Mouse (Mus musculus) hindbrain, embryonic 15.5 days (tissue): ENCODE measurements at regions not wholly inside any gene's neighbourhood (a gene's known extent, or its start where the extent isn't known, plus 50 kb on each side); places are given as distances from the start of the nearest gene placed in this dataset.

Experiments
- ATAC-seq: fragments of 200-750 bp; cut with Nextera tagmentation; 2 replicates; pipeline ENCODE4 v1.8.0; 2017; ENCODE audit warnings: low read depth, moderate number of reproducible peaks, moderate TSS enrichment; ENCODE audit not compliant: low FRiP score
- H3K27ac ChIP-seq: fragments of 300-500 bp; sonication (generic); replicated peaks from 2 replicates; pipeline ENCODE4 v1.5.1; 2015; ENCODE audit warnings: mild to moderate bottlenecking, inconsistent platforms
- H3K27me3 ChIP-seq: fragments of 300-500 bp; sonication (generic); 2 replicates; pipeline ENCODE4 v1.6.1; 2015; ENCODE audit warnings: control low read depth, inconsistent platforms
- H3K36me3 ChIP-seq: fragments of 300-500 bp; sonication (generic); 2 replicates; pipeline ENCODE4 v1.6.1; 2015; ENCODE audit warnings: control low read depth, inconsistent platforms
- H3K4me1 ChIP-seq: fragments of 300-500 bp; sonication (generic); replicated peaks from 2 replicates; pipeline ENCODE4 v1.6.1; 2015; ENCODE audit warnings: control low read depth, inconsistent platforms
- H3K4me2 ChIP-seq: fragments of 300-500 bp; sonication (generic); 2 replicates; pipeline ENCODE4 v1.6.1; 2015; ENCODE audit warnings: moderate library complexity, mild to moderate bottlenecking, inconsistent platforms
- H3K4me3 ChIP-seq: fragments of 300-500 bp; sonication (generic); 2 replicates; pipeline ENCODE4 v1.5.1; 2015; ENCODE audit warnings: mild to moderate bottlenecking, inconsistent platforms
- H3K9ac ChIP-seq: fragments of 300-500 bp; sonication (generic); 2 replicates; pipeline ENCODE4 v1.6.1; 2015; ENCODE audit warnings: inconsistent platforms
- H3K9me3 ChIP-seq: fragments of 300-500 bp; sonication (generic); 2 replicates; pipeline ENCODE4 v1.6.1; 2016; ENCODE audit warnings: control low read depth, inconsistent platforms
- WGBS: fragments of 180-500 bp; shearing (Covaris S2); methylation state at CpG from one replicate; pipeline ENCODE4 v1.1.7; 2015; 5-methylcytosine and 5-hydroxymethylcytosine counted together

GRCm38 (mm10) chr10:67441243-67441642, 94.0 kb upstream of the Egr2 start:
- no peak for ATAC-seq
- Histone ChIP-seq H3K4me3 (no peak overlapping the region), H3K9ac (no peak overlapping the region), H3K9me3 (no peaks in the 10 kb centered on the region), H3K27ac (no peak overlapping the region), H3K4me2 (no peak overlapping the region), H3K36me3 (no peaks in the 10 kb centered on the region), H3K4me1 (no peaks in the 10 kb centered on the region), H3K27me3 (no peaks in the 10 kb centered on the region)
- 74% methylated on average over 7 of the region's 7 CpGs for WGBS

GRCm38 (mm10) chr10:67448875-67449274, 86.4 kb upstream of the Egr2 start:
- no peaks in the 10 kb centered on the region for H3K4me1 ChIP-seq
- no peak overlapping the region for H3K27ac ChIP-seq
- no peaks in the 10 kb centered on the region for H3K36me3 ChIP-seq
- no peak overlapping the region for H3K4me3 ChIP-seq
- no peaks in the 10 kb centered on the region for H3K27me3 ChIP-seq
- H3K9me3 ChIP-seq = no peaks in the 10 kb centered on the region
- ATAC-seq = no peak
- WGBS = 88% methylated on average over 6 of the region's 6 CpGs
- H3K9ac ChIP-seq = no peak overlapping the region
- no peak overlapping the region for H3K4me2 ChIP-seq

- no peaks in the 10 kb centered on the region for H3K4me1 ChIP-seq
- no peaks in the 10 kb centered on the region for H3K9me3 ChIP-seq
- H3K9ac ChIP-seq = no peak overlapping the region
- no peaks in the 10 kb centered on the region for H3K36me3 ChIP-seq
- no peaks in the 10 kb centered on the region for H3K27me3 ChIP-seq
- no peak overlapping the region for H3K4me3 ChIP-seq
- WGBS = 21% methylated on average over 7 of the region's 7 CpGs
- H3K27ac ChIP-seq = no peak overlapping the region
- H3K4me2 ChIP-seq = no peak overlapping the region
- no peak for ATAC-seq
Measured at GRCm38 (mm10) chr10:67454149-67454548, 81.1 kb upstream of the Egr2 start.

- H3K4me3 ChIP-seq = 0 out of 2 replicates have a peak overlapping the region, but pooled peaks have one; percentile 8
- H3K9ac ChIP-seq = no peak overlapping the region
- no peaks in the 10 kb centered on the region for H3K4me1 ChIP-seq
- WGBS = 31% methylated on average over 22 of the region's 22 CpGs
- no peak overlapping the region for H3K27ac ChIP-seq
- no peaks in the 10 kb centered on the region for H3K27me3 ChIP-seq
- no peaks in the 10 kb centered on the region for H3K9me3 ChIP-seq
- 0 out of 2 replicates have a peak, but pooled peaks have one; percentile 8 for ATAC-seq
- H3K36me3 ChIP-seq = no peaks in the 10 kb centered on the region
- peak overlapping the region; percentile 45 for H3K4me2 ChIP-seq
Measured at GRCm38 (mm10) chr10:67458447-67459272, 76.6 kb upstream of the Egr2 start.

- Histone ChIP-seq H3K27me3 (no peaks in the 10 kb centered on the region), H3K36me3 (no peaks in the 10 kb centered on the region), H3K4me2 (no peak overlapping the region), H3K4me3 (no peak overlapping the region), H3K4me1 (no peaks in the 10 kb centered on the region), H3K9ac (no peak overlapping the region), H3K9me3 (no peaks in the 10 kb centered on the region), H3K27ac (no peak overlapping the region)
- ATAC-seq = no peak
- WGBS = 93% methylated on average over 1 of the region's 1 CpGs
Measured at GRCm38 (mm10) chr10:67461321-67461720, 74.0 kb upstream of the Egr2 start.

GRCm38 (mm10) chr10:67461862-67462261, 73.4 kb upstream of the Egr2 start:
- H3K27ac ChIP-seq = no peak overlapping the region
- H3K27me3 ChIP-seq = no peaks in the 10 kb centered on the region
- no peak overlapping the region for H3K9ac ChIP-seq
- no peaks in the 10 kb centered on the region for H3K4me1 ChIP-seq
- H3K4me3 ChIP-seq = no peak overlapping the region
- 22% methylated on average over 1 of the region's 1 CpGs for WGBS
- H3K4me2 ChIP-seq = no peak overlapping the region
- no peak for ATAC-seq
- no peaks in the 10 kb centered on the region for H3K36me3 ChIP-seq
- H3K9me3 ChIP-seq = no peaks in the 10 kb centered on the region

GRCm38 (mm10) chr10:67468724-67469123, 66.6 kb upstream of the Egr2 start:
- Histone ChIP-seq H3K27me3 (no peaks in the 10 kb centered on the region), H3K36me3 (no peaks in the 10 kb centered on the region), H3K4me1 (0 out of 2 replicates have a peak, but pooled peaks cover 4% of the 10 kb centered on the region), H3K4me2 (no peak overlapping the region), H3K4me3 (no peak overlapping the region), H3K9ac (no peak overlapping the region), H3K27ac (no peak overlapping the region), H3K9me3 (no peaks in the 10 kb centered on the region)
- WGBS = 37% methylated on average over 8 of the region's 8 CpGs
- ATAC-seq = peak; percentile 19

GRCm38 (mm10) chr10:67473016-67473415, 62.3 kb upstream of the Egr2 start:
- Histone ChIP-seq H3K9me3 (no peaks in the 10 kb centered on the region), H3K4me2 (no peak overlapping the region), H3K4me3 (no peak overlapping the region), H3K27ac (no peak overlapping the region), H3K27me3 (no peaks in the 10 kb centered on the region), H3K4me1 (0 out of 2 replicates have a peak, but pooled peaks cover 4% of the 10 kb centered on the region), H3K36me3 (no peaks in the 10 kb centered on the region), H3K9ac (no peak overlapping the region)
- no peak for ATAC-seq
- WGBS = 96% methylated on average over 6 of the region's 6 CpGs

- Histone ChIP-seq H3K9me3 (no peaks in the 10 kb centered on the region), H3K9ac (no peak overlapping the region), H3K4me3 (no peak overlapping the region), H3K27ac (no peak overlapping the region), H3K27me3 (no peaks in the 10 kb centered on the region), H3K36me3 (no peaks in the 10 kb centered on the region), H3K4me2 (no peak overlapping the region), H3K4me1 (no peaks in the 10 kb centered on the region)
- no peak for ATAC-seq
- 79% methylated on average over 2 of the region's 2 CpGs for WGBS
Measured at GRCm38 (mm10) chr10:67474336-67474735, 60.9 kb upstream of the Egr2 start.

GRCm38 (mm10) chr10:67482268-67482667, 53.0 kb upstream of the Egr2 start:
- Histone ChIP-seq H3K36me3 (no peaks in the 10 kb centered on the region), H3K27ac (no peak overlapping the region), H3K4me1 (no peaks in the 10 kb centered on the region), H3K4me2 (peak overlapping the region; percentile 3; the same call in 1 of the 2 replicates), H3K9ac (no peak overlapping the region), H3K9me3 (0 out of 2 replicates have a peak, but pooled peaks cover 4% of the 10 kb centered on the region), H3K27me3 (no peaks in the 10 kb centered on the region), H3K4me3 (no peak overlapping the region)
- 57% methylated on average over 14 of the region's 14 CpGs for WGBS
- ATAC-seq = no peak

- Histone ChIP-seq H3K9ac (no peak overlapping the region), H3K27ac (no peak overlapping the region), H3K4me1 (no peaks in the 10 kb centered on the region), H3K9me3 (0 out of 2 replicates have a peak, but pooled peaks cover 4% of the 10 kb centered on the region), H3K4me2 (no peak overlapping the region), H3K36me3 (no peaks in the 10 kb centered on the region), H3K27me3 (no peaks in the 10 kb centered on the region), H3K4me3 (no peak overlapping the region)
- ATAC-seq = no peak
- 89% methylated on average over 7 of the region's 7 CpGs for WGBS
Measured at GRCm38 (mm10) chr10:67483371-67483770, 51.9 kb upstream of the Egr2 start.

GRCm38 (mm10) chr10:67484091-67484745, 51.1 kb upstream of the Egr2 start:
- H3K27ac ChIP-seq = no peak overlapping the region
- no peaks in the 10 kb centered on the region for H3K27me3 ChIP-seq
- no peak overlapping the region for H3K9ac ChIP-seq
- ATAC-seq = no peak
- WGBS = 88% methylated on average over 3 of the region's 3 CpGs
- 0 out of 2 replicates have a peak, but pooled peaks cover 4% of the 10 kb centered on the region for H3K9me3 ChIP-seq
- no peaks in the 10 kb centered on the region for H3K4me1 ChIP-seq
- H3K4me2 ChIP-seq = no peak overlapping the region
- H3K4me3 ChIP-seq = no peak overlapping the region
- no peaks in the 10 kb centered on the region for H3K36me3 ChIP-seq
